Mouse (Mus musculus) heart, postnatal 36 days (tissue): ENCODE results near the gene Msrb1. TPM values are rescaled to one million over a fixed set of nuclear protein-coding genes. Genes with fewer than 3 reads are reported as not detected.

Experiments used
- DNase-seq, 2 experiments: peaks; one replicate each; pipeline ENCODE4 v3.0.0; 2021 to 2022
- intact Hi-C: fragments of 180-260 bp; cut with DNase I; formaldehyde crosslinking; loops from one replicate; pipeline ENCODE4 v1.15.1; 2025
- total RNA-seq, 2 experiments: library from RNA; stranded (reverse); gene quantifications; 2 replicates each; pipeline ENCODE4 v1.2.3; 2021

The Msrb1 gene
- total RNA-seq, 2 experiments from 2014 or later, result 160 to 183 TPM

GRCm38 (mm10) chr17:24738238-24738637 is 1.8 kb downstream of the Msrb1 start:
- DNase-seq, result no peak
- intact Hi-C loops, result no loop called here

GRCm38 (mm10) chr17:24739926-24740325 is 3.5 kb downstream of the Msrb1 start:
- intact Hi-C loops, result loop anchor here (10.0 kb wide), 1 partner anchor 445 kb away; the partner anchor contains the start of genes BC003965 and Unkl
- no peak for DNase-seq

GRCm38 (mm10) chr17:24742307-24742706 is 5.9 kb downstream of the Msrb1 start:
- intact Hi-C loops, result loop anchor here (10.0 kb wide), 1 partner anchor 442 kb away; the partner anchor contains the start of genes BC003965 and Unkl
- DNase-seq, result no peak

- DNase-seq, result no peak
- intact Hi-C loops, result loop anchor here (10.0 kb wide), 1 partner anchor 441 kb away; the partner anchor contains the start of genes BC003965 and Unkl
Observed at GRCm38 (mm10) chr17:24743896-24744295, 7.5 kb downstream of the Msrb1 start.

GRCm38 (mm10) chr17:24744381-24744780 is 7.9 kb downstream of the Msrb1 start:
- intact Hi-C loops, result loop anchor here (10.0 kb wide), 1 partner anchor 440 kb away; the partner anchor contains the start of genes BC003965 and Unkl

GRCm38 (mm10) chr17:24745526-24746497 is 9.4 kb downstream of the Msrb1 start:
- intact Hi-C loops, result loop anchor here (1.0 to 10.0 kb wide), 3 partner anchors 72 to 439 kb away; partner anchors contain the start of genes BC003965 and Unkl
- DNase-seq, result peak; percentile 81 to 85

More at GRCm38 (mm10) chr17:24744381-24744780, 7.9 kb downstream of the Msrb1 start:
- no peak for DNase-seq

- intact Hi-C loops, result loop anchor here (5.0 to 10.0 kb wide), 2 partner anchors 135 to 438 kb away; partner anchors contain the start of genes BC003965 and Unkl
- DNase-seq, result no peak
Observed at GRCm38 (mm10) chr17:24746986-24747385, 10.5 kb downstream of the Msrb1 start.

- no peak for DNase-seq
- intact Hi-C loops, result no loop called here
Observed at GRCm38 (mm10) chr17:24751528-24751927, 15.1 kb downstream of the Msrb1 start.

GRCm38 (mm10) chr17:24752415-24753394 is 16.3 kb downstream of the Msrb1 start, which contains the start of gene Hs3st6:
Hs3st6 (plus strand) TSS chr17:24752988.
- intact Hi-C loops, result no loop called here
- no peak for DNase-seq

- intact Hi-C loops, result no loop called here
- DNase-seq, result no peak
Observed at GRCm38 (mm10) chr17:24757394-24757793, 21.0 kb downstream of the Msrb1 start.

GRCm38 (mm10) chr17:24761121-24761520 is 24.7 kb downstream of the Msrb1 start:
- intact Hi-C loops, result no loop called here
- no peak for DNase-seq

GRCm38 (mm10) chr17:24765016-24765905 is 28.8 kb downstream of the Msrb1 start:
- no peak for DNase-seq
- intact Hi-C loops, result no loop called here

GRCm38 (mm10) chr17:24766266-24766875 is 29.9 kb downstream of the Msrb1 start:
- intact Hi-C loops, result no loop called here
- DNase-seq, result no peak

GRCm38 (mm10) chr17:24769146-24769545 is 32.7 kb downstream of the Msrb1 start:
- intact Hi-C loops, result no loop called here
- DNase-seq, result no peak

- no peak for DNase-seq
Observed at GRCm38 (mm10) chr17:24773241-24773640, 36.8 kb downstream of the Msrb1 start.

GRCm38 (mm10) chr17:24775173-24775572 is 38.7 kb downstream of the Msrb1 start:
- intact Hi-C loops, result no loop called here
- no peak for DNase-seq

More at GRCm38 (mm10) chr17:24773241-24773640, 36.8 kb downstream of the Msrb1 start:
- intact Hi-C loops, result no loop called here

- DNase-seq, result no peak
- intact Hi-C loops, result no loop called here
Observed at GRCm38 (mm10) chr17:24777073-24777472, 40.6 kb downstream of the Msrb1 start.

GRCm38 (mm10) chr17:24780821-24781220 is 44.4 kb downstream of the Msrb1 start:
- intact Hi-C loops, result no loop called here
- DNase-seq, result no peak

- DNase-seq, result no peak
- intact Hi-C loops, result no loop called here
Observed at GRCm38 (mm10) chr17:24792190-24792589, 55.7 kb downstream of the Msrb1 start.
